Mouse (Mus musculus) C2C12 (cell line): Measurements from ENCODE around the gene Efna5.

Source experiments
- CEBPB ChIP-seq: IDR thresholded peaks from one replicate; pipeline ENCODE4 v1.6.1; 2011; ENCODE audit warnings: low read depth, mild to moderate bottlenecking, control low read depth, moderate library complexity
- CTCF ChIP-seq: IDR thresholded peaks from one replicate; pipeline ENCODE4 v1.5.1; 2011; ENCODE audit not compliant: control insufficient read depth, insufficient read depth, insufficient read length
- MAX ChIP-seq: IDR thresholded peaks from one replicate; pipeline ENCODE4 v1.6.1; 2011; ENCODE audit warnings: mild to moderate bottlenecking, control low read depth
- USF1 ChIP-seq: IDR thresholded peaks from one replicate; pipeline ENCODE4 v1.6.1; 2011; ENCODE audit warnings: low read depth, mild to moderate bottlenecking, control low read depth, moderate library complexity

DNA sequence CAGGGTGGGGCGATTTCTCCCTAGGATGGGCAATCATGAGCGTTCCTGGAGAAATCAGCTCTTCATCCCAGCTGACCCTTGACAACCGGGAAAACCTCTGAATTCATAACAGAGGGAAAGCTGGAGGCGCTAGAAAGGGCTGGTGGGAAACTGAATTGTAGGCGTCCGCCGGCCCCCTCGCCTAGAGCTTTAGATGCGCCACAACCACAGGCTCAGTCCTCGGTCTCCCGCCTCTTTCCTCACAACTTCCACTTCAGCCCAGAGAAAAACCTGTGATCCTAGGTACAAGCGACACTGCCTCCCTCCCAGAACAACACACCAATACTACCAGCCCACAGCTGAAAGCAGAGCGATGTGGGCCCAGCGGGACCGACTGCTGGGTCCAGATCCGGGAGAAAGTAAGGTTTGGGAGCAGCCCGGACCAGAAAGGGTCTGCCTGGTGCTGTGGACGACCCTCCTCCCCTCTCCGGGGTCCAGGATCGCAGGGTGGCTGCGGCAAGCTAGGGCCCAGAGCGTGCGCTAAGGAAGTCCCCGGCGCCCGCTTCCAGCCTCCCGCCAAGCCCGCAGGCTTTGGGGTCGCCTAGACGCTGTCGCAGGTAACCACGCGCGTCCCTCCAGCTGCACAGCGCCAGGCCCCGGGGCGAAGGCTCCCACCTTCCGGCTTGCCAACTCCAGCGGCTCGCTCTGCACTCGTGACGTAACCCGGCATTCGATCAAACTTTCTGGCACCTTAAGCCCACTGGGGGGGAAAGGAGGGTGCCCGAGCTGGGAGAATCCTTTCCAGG, 1.4 kb downstream of the Efna5 start:
- TF ChIP-seq CTCF (no peak), USF1 (no peak), MAX (no peak), CEBPB (no peak)
